Comparison of ENCODE assay signal across 8 mouse cellular contexts in the genomic region with DNA sequence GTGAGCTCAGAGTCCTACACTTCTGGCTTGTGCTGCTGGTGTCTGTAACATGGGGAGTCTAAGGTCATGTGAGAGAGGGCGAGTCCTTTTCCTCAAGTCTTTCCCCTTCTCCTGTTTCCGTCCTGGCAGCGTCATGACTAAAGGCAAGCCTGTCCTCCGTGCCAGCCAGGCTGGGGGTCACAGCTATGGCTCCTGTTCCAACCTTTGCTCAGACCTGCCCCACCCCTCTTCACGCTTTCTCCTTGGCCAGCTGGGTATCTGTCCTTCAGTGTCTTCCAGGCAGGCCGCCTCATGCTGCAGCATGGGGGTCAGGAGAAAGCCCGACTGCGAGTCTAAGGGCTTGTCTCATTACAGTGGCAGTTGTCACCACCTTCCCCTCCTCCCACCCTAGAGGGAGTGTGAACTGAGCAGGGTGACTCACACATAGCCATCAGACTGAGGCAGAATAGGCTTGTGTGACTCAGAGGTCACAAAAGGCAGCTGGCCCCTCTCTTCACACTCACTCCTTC. TPM values are rescaled to one million over a fixed set of nuclear protein-coding genes. Genes with fewer than 3 reads are reported as not detected.
A peak's percentile ranks its signal among the peaks of the same experiment; 100 is the strongest.
DNase-seq lines count a peak whose midpoint lies in the region; ATAC-seq lines count a peak whose summit lies in the region.
"Had no signal": no experiment of that assay in that cellular context is flagged by ENCODE, and none has a peak within 500 bp of the region (broad histone marks: within the 10 kb centered on the region; RNA-seq: fewer than 3 reads in every experiment).

No protein-coding gene starts in this region.

- no peak overlapping the region for H3K4me3 ChIP-seq in kidney, embryonic 16.5 days (ENCODE audit: low read length)
- no peak overlapping the region for H3K4me3 ChIP-seq in hindbrain, embryonic 13.5 days
- H3K4me3 ChIP-seq: midbrain, embryonic 12.5 days had no signal

- peak; percentile 53; the same call in 1 of the 2 replicates for ATAC-seq in kidney, embryonic 16.5 days (ENCODE audit: low FRiP score, low TSS enrichment)
- ATAC-seq in hindbrain, embryonic 13.5 days (ENCODE audit: low FRiP score) = no peak

- 0 out of 2 replicates have a peak overlapping the region, but pooled peaks have one; percentile 5 for H3K9ac ChIP-seq in kidney, embryonic 16.5 days (replicated peaks; ENCODE audit: low read length)
- H3K9ac ChIP-seq in hindbrain, embryonic 13.5 days = no peak overlapping the region
- H3K9ac ChIP-seq: midbrain, embryonic 12.5 days had no signal

- peak; percentile 35 for DNase-seq in urinary bladder, postnatal 25 days (ENCODE audit: low spot score)
- DNase-seq in urinary bladder, postnatal 4 days (ENCODE audit: low spot score in 2 of 2) = no peak
- DNase-seq in gastrocnemius, postnatal 25 days = peak; percentile 68
- DNase-seq in thymus, postnatal 14 days = no peak
- no peak for DNase-seq in right cerebral cortex, postnatal 25 days

- 26% methylated on average over 8 of the region's 8 CpGs for WGBS in kidney, embryonic 16.5 days
- WGBS in hindbrain, embryonic 13.5 days = 74% methylated on average over 8 of the region's 8 CpGs

- no peaks in the 10 kb centered on the region for H3K9me3 ChIP-seq in kidney, embryonic 16.5 days (ENCODE audit: low read length)
- no peaks in the 10 kb centered on the region for H3K9me3 ChIP-seq in hindbrain, embryonic 13.5 days
- H3K9me3 ChIP-seq: midbrain, embryonic 12.5 days had no signal

- H3K4me1 ChIP-seq in kidney, embryonic 16.5 days (ENCODE audit: insufficient read depth, low read length) = no peaks in the 10 kb centered on the region
- peaks cover 14% of the 10 kb centered on the region for H3K4me1 ChIP-seq in hindbrain, embryonic 13.5 days (replicated peaks)
- H3K4me1 ChIP-seq: midbrain, embryonic 12.5 days had no signal

- H3K36me3 ChIP-seq in kidney, embryonic 16.5 days (ENCODE audit: insufficient read depth, low read length) = no peaks in the 10 kb centered on the region
- no peaks in the 10 kb centered on the region for H3K36me3 ChIP-seq in hindbrain, embryonic 13.5 days
- H3K36me3 ChIP-seq: midbrain, embryonic 12.5 days had no signal

- H3K27me3 ChIP-seq in kidney, embryonic 16.5 days (ENCODE audit: insufficient read depth, low read length) = no peaks in the 10 kb centered on the region
- H3K27me3 ChIP-seq in hindbrain, embryonic 13.5 days = no peaks in the 10 kb centered on the region
- H3K27me3 ChIP-seq: midbrain, embryonic 12.5 days had no signal

- H3K4me2 ChIP-seq in kidney, embryonic 16.5 days (replicated peaks; ENCODE audit: low read depth, low read length) = no peak overlapping the region
- no peak overlapping the region for H3K4me2 ChIP-seq in hindbrain, embryonic 13.5 days
- H3K4me2 ChIP-seq: midbrain, embryonic 12.5 days had no signal

- H3K27ac ChIP-seq in kidney, embryonic 16.5 days (ENCODE audit: low read length) = no peak overlapping the region
- no peak overlapping the region for H3K27ac ChIP-seq in hindbrain, embryonic 13.5 days
- H3K27ac ChIP-seq: midbrain, embryonic 12.5 days had no signal

RNA-seq across cellular contexts. Expression of gene Mogat2, which starts 23.0 kb away (rescaled TPM):
- not detected for total RNA-seq in gastrocnemius, postnatal 25 days (2021)
- 12.2 and 14.9 TPM in 2 replicates for polyA plus RNA-seq in kidney, embryonic 16.5 days (2015; fragmentation: Nextera tagmentation; extraction: Ambion mirVana)
- polyA plus RNA-seq in hindbrain, embryonic 13.5 days (2015; fragmentation: Nextera tagmentation; extraction: Ambion mirVana) = 3.1 TPM in 2 replicates

RNA-seq across cellular contexts. Expression of gene Dgat2, which starts 32.9 kb away (rescaled TPM):
- 10 to 100 TPM; 34.1 to 57.3 TPM for total RNA-seq in gastrocnemius, postnatal 25 days (2021)
- polyA plus RNA-seq in kidney, embryonic 16.5 days (2015; fragmentation: Nextera tagmentation; extraction: Ambion mirVana) = 41.6 and 43.4 TPM in 2 replicates
- polyA plus RNA-seq in hindbrain, embryonic 13.5 days (2015; fragmentation: Nextera tagmentation; extraction: Ambion mirVana) = 12.6 and 13.0 TPM in 2 replicates

RNA-seq across cellular contexts. Expression of gene Map6, which starts 51.8 kb away (rescaled TPM):
- 1 to 10 TPM; 3.1 to 3.4 TPM for total RNA-seq in gastrocnemius, postnatal 25 days (2021)
- polyA plus RNA-seq in kidney, embryonic 16.5 days (2015; fragmentation: Nextera tagmentation; extraction: Ambion mirVana) = 1.7 and 2.1 TPM in 2 replicates
- 104 and 106 TPM in 2 replicates for polyA plus RNA-seq in hindbrain, embryonic 13.5 days (2015; fragmentation: Nextera tagmentation; extraction: Ambion mirVana)

Comparison
In these comparisons a context has a peak if more than half of its experiments do, and no peak if none do; other contexts are left out.
1. DNase-seq: peak in urinary bladder, postnatal 25 days (single experiment) and gastrocnemius, postnatal 25 days (single experiment); none in urinary bladder, postnatal 4 days (0 of 2), thymus, postnatal 14 days (single experiment) and right cerebral cortex, postnatal 25 days (single experiment).
2. RNA of gene Map6, which starts 51.8 kb away (polyA plus RNA-seq): 104 to 106 TPM in hindbrain, embryonic 13.5 days; 1.7 to 2.1 TPM in kidney, embryonic 16.5 days; every median in the first group is over 10 times any median in the second.